Mouse (Mus musculus) testis, adult 2 months (tissue): ENCODE results near the gene Scyl1. TPM values are rescaled to one million over a fixed set of nuclear protein-coding genes. Genes with fewer than 3 reads are reported as not detected.

Experiments
- H3K27ac ChIP-seq: fragments of 200-500 bp; 2 replicates; pipeline ENCODE4 v1.5.1; 2012; ENCODE audit warnings: low read depth, low read length; ENCODE audit not compliant: control insufficient read depth, insufficient read depth
- H3K27me3 ChIP-seq: fragments of 200-500 bp; 2 replicates; pipeline ENCODE4 v1.6.1; 2012; ENCODE audit warnings: mild to moderate bottlenecking, low read length, moderate library complexity; ENCODE audit not compliant: control insufficient read depth, insufficient read depth
- H3K36me3 ChIP-seq: fragments of 200-500 bp; 2 replicates; pipeline ENCODE4 v1.6.1; 2012; ENCODE audit warnings: mild to moderate bottlenecking, low read length; ENCODE audit not compliant: control insufficient read depth, insufficient read depth
- H3K4me1 ChIP-seq: fragments of 200-500 bp; 2 replicates; pipeline ENCODE4 v1.6.1; 2012; ENCODE audit warnings: low read length; ENCODE audit not compliant: control insufficient read depth, insufficient read depth
- H3K4me3 ChIP-seq: fragments of 200-500 bp; 2 replicates; pipeline ENCODE4 v1.5.1; 2012; ENCODE audit warnings: low read depth, mild to moderate bottlenecking, low read length, moderate library complexity, mixed read lengths; ENCODE audit not compliant: control insufficient read depth
- CTCF ChIP-seq: fragments of 200-500 bp; IDR thresholded peaks from 2 replicates; pipeline ENCODE4 v1.5.1; 2012; ENCODE audit warnings: low read depth, mild to moderate bottlenecking, inconsistent platforms, low read length, moderate library complexity; ENCODE audit not compliant: control insufficient read depth, insufficient read depth, insufficient replicate concordance
- POLR2A ChIP-seq: fragments of 200-500 bp; IDR thresholded peaks from 2 replicates; pipeline ENCODE4 v1.6.1; 2012; ENCODE audit warnings: low read depth, mild to moderate bottlenecking, inconsistent platforms, low read length, moderate library complexity; ENCODE audit not compliant: control insufficient read depth
- polyA plus RNA-seq: library from polyadenylated mRNA; depleted of rRNA; stranded (reverse); fragments of >200 nt; gene quantifications from 2 replicates; pipeline ENCODE4 v1.2.3, GENCODE M21; 2012

The Scyl1 gene
- polyA plus RNA-seq, 1 experiment, result 43.1 TPM

DNA sequence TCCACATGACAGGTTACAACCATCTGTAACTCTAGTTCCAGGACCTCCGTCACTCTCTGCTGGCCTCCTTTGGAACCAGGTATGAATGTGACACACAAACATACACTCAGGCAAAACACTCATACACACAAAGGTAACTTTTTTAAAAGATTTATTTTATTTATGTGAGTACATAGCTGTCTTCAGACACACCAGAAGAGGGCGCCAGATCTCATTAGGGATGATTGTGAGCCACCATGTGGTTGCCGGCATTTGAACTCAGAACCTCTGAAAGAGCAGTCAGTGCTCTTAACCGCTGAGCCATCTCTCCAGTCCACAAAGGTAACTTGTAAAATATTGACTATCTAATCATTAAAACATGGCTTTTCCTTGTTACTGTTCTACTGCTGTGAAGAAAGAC is 20.1 kb upstream of the Scyl1 start:
- no peak overlapping the region for H3K4me3 ChIP-seq
- TF ChIP-seq POLR2A (no peak), CTCF (no peak)
- no peak overlapping the region for H3K27ac ChIP-seq
- H3K27me3 ChIP-seq, result no peaks in the 10 kb centered on the region
- peaks cover 6% of the 10 kb centered on the region for H3K4me1 ChIP-seq
- H3K36me3 ChIP-seq, result no peaks in the 10 kb centered on the region

DNA sequence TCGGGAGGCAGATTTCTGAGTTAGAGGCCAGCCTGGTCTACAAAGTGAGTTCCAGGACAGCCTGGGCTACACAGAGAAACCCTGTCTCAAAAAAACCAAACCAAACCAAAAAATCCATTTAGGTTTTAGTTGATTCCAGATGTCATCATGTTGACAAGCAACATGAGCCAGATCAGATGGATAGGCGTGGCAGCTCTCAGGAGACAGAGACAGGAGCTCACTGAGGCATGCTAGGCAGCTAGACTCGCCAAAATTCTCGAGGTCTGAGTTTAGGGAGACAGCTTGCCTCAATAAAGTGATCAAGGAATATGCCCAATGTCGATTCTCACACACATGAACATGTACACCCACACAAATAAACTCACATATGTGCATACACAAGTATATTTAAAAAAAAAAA is 17.8 kb upstream of the Scyl1 start:
- H3K27ac ChIP-seq, result no peak overlapping the region
- TF ChIP-seq CTCF, result no peak
- TF ChIP-seq POLR2A, result no peak
- H3K4me3 ChIP-seq, result no peak overlapping the region
- H3K36me3 ChIP-seq, result no peaks in the 10 kb centered on the region
- peaks cover 5% of the 10 kb centered on the region; the same call in 1 of the 2 replicates for H3K4me1 ChIP-seq
- no peaks in the 10 kb centered on the region for H3K27me3 ChIP-seq

DNA sequence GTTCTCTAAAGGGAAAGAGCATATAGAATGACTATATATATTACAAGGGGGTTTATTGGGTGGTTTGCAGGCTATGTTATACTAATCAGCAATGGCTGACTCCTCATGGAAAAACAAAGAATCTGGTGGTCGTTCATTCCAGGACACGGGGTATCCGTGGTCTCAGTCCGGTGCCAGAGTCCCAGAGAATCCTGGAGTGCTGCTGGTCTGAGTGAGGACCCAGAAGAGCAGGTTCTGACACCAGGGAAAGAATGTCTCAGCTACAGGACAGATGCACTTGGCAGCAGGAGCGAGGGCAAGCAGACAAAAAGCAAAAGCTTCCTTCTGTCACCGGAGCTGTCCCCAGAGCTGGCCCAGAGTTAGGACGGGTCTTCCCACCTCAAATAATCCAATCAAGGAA is 17.4 kb upstream of the Scyl1 start:
- H3K27ac ChIP-seq, result no peak overlapping the region
- H3K4me1 ChIP-seq, result peaks cover 5% of the 10 kb centered on the region; the same call in 1 of the 2 replicates
- TF ChIP-seq POLR2A (no peak), CTCF (no peak)
- no peaks in the 10 kb centered on the region for H3K36me3 ChIP-seq
- H3K27me3 ChIP-seq, result no peaks in the 10 kb centered on the region
- H3K4me3 ChIP-seq, result no peak overlapping the region

DNA sequence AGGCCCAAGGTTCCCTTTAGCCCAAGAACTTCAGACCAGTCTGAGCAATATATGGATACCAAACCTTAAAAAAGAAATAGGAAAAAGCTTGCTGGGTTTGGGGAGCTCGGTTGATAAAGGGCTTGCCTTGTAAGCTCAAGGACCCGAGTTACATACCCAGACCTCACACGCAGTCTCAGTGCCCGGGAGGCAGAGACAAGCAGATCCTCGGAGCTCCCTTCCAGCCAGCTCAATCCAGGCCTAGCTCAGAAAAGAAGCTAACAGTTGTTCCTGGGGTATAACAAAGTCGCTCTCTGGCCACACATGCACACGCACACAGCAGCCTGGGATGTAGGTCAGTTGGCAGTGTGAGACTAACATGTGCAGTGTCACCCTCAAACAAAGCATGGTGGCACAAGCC is 16.7 kb upstream of the Scyl1 start:
- H3K27ac ChIP-seq, result no peak overlapping the region
- H3K4me3 ChIP-seq, result no peak overlapping the region
- no peaks in the 10 kb centered on the region for H3K27me3 ChIP-seq
- TF ChIP-seq POLR2A, result no peak
- TF ChIP-seq CTCF, result no peak
- H3K36me3 ChIP-seq, result no peaks in the 10 kb centered on the region
- peaks cover 5% of the 10 kb centered on the region; the same call in 1 of the 2 replicates for H3K4me1 ChIP-seq

DNA sequence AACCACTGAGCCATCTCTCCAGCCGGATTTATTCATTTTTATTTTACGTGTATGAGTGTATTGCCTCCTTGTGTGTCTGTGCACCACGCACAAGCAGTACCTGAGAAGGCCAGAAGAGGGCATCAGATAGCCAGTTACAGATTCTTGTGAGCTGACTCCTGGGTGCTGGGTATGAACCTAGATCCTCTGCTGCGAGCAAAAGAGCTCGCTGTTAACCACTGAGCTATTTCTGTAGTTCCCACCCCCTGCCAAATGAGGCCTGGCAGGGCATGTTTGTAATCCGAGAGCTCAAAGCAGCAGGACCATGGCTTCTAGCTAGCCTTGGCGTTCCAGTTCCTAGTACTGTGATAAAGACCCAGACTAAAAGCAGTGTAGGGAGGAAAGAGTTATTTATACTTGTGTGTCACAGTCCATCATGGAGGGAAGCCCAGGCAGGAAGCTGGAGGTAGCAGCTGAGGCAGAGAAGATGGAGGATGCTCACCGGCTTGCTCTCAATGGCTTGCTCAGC is 16.0 kb upstream of the Scyl1 start:
- no peak overlapping the region for H3K4me3 ChIP-seq
- H3K27ac ChIP-seq, result no peak overlapping the region
- H3K27me3 ChIP-seq, result no peaks in the 10 kb centered on the region
- peaks cover 5% of the 10 kb centered on the region; the same call in 1 of the 2 replicates for H3K4me1 ChIP-seq
- TF ChIP-seq POLR2A (no peak), CTCF (peak; percentile 48; the same call in 1 of the 2 replicates)
- no peaks in the 10 kb centered on the region for H3K36me3 ChIP-seq

DNA sequence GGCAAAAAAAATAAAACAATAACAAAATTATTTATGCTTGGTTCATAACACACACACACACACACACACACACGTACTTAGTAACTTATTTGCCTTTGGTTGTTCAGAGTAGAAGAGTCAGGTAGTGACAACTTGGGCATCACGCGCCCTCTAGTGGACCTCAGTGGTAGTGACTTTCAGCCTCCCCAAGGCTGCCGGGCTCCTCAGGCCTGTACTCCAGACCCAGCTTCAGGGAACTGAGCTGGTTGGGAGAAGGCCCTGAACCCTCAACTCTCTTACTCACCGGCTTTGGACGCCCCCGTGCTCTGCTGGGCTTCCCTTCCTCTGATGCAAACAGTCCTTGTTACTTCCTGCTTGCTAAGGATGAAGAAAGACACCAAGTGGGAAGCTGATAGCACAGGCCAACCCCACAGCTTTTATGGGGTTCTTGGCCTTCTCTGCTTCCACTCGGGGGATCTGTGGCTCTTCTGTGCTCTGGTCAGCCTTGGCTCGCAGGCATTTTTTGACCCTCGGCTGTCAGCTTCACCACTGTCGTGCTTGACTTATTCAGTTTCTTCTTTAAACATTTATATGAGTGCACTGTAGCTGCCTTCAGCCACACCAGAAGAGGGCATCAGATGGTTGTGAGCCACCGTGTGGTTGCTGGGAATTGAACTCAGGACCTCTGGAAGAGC is 15.4 kb upstream of the Scyl1 start:
- H3K36me3 ChIP-seq, result no peaks in the 10 kb centered on the region
- H3K4me1 ChIP-seq, result peaks cover 5% of the 10 kb centered on the region; the same call in 1 of the 2 replicates
- H3K27ac ChIP-seq, result no peak overlapping the region
- no peaks in the 10 kb centered on the region for H3K27me3 ChIP-seq
- no peak overlapping the region for H3K4me3 ChIP-seq
- TF ChIP-seq CTCF, result peak; percentile 87; the same call in 1 of the 2 replicates
- no peak for TF ChIP-seq POLR2A

DNA sequence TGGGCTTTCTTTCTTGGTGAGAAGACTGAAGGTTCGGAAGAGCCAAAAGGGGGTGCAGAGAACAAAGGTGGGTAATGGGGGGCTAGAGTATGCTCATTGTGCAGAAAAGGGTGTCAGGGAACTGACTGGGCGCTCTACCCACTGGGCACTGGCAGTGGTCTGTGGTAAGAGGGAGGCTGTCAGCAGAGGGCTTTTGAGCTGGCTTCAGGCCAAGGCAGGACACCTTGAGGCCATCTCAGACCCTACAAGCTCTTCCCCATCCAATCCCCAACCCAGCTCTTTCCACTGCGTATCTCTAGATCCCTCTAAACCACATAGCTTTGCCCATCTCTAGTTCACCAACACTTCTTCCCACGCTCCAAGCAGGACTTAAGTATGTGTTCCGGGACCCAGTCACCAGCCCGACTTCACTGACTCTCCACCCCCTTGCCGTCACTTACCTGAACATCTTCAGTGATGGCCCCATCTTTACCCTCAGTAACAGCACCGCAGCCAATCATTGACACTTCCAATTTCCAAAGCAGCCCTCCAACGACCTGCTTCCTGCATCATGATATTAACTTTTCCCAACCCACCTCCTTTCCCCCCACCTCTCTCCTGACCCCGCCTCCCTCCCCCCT is 13.8 kb upstream of the Scyl1 start:
- no peaks in the 10 kb centered on the region for H3K36me3 ChIP-seq
- no peak overlapping the region for H3K4me3 ChIP-seq
- no peaks in the 10 kb centered on the region for H3K27me3 ChIP-seq

More for the DNA sequence above, 13.8 kb upstream of the Scyl1 start:
- H3K27ac ChIP-seq, result no peak overlapping the region
- peaks cover 5% of the 10 kb centered on the region; the same call in 1 of the 2 replicates for H3K4me1 ChIP-seq
- TF ChIP-seq CTCF (no peak), POLR2A (no peak)
